Mouse (Mus musculus) G1E (cell line): Measurements from ENCODE around the gene Rras2.

Experiments used
- CTCF ChIP-seq: IDR thresholded peaks from 2 replicates; pipeline ENCODE4 v1.5.1; 2012; ENCODE audit warnings: low read depth, low read length, inconsistent platforms, mixed read lengths
- GATA1 ChIP-seq: IDR thresholded peaks from 2 replicates; pipeline ENCODE4 v1.6.1; 2012; ENCODE audit warnings: borderline replicate concordance, low read length, inconsistent platforms, mixed read lengths

GRCm38 (mm10) chr7:114118180-114118579 lies 599 bp upstream of the Rras2 start:
- no peak for TF ChIP-seq GATA1
- no peak for TF ChIP-seq CTCF
